Mouse (Mus musculus) neutrophil, adult 83 days (primary cell): Measurements from ENCODE around the gene Hnrnpm. TPM values are rescaled to one million over a fixed set of nuclear protein-coding genes. Genes with fewer than 3 reads are reported as not detected.

Experiments used
- total RNA-seq, 2 experiments: library from RNA; stranded (reverse); gene quantifications; one replicate each; pipeline ENCODE4 v1.2.4; 2023

Gene Hnrnpm
- total RNA-seq = 100 to 1,000 TPM; 176 to 180 TPM

GRCm38 (mm10) chr17:33686760-33687159 is at the start of gene Hnrnpm:
Gene Hnrnpm (minus strand): TSS chr17:33686860.

GRCm38 (mm10) chr17:33718384-33718881 is 31.8 kb upstream of the Hnrnpm start, which contains the start of gene March2:
Gene March2 (minus strand): TSS chr17:33718670.

GRCm38 (mm10) chr17:33637516-33638276 is 49.0 kb downstream of the Hnrnpm start, which contains the start of gene Pram1:
Gene Pram1 (plus strand): TSS chr17:33638056.

GRCm38 (mm10) chr17:33628621-33629486 is 57.8 kb downstream of the Hnrnpm start, which contains the start of gene Zfp414:
Gene Zfp414 (plus strand): TSS chr17:33629090.

Other genes with a start within 250 kb of the Hnrnpm start
- 10 to 100 TPM; 41.3 to 45.8 TPM for gene Adamts10, start 162.7 kb downstream of the Hnrnpm start, total RNA-seq
- 100 to 1,000 TPM; 487 to 492 TPM for gene Myo1f, start 131.2 kb downstream of the Hnrnpm start, total RNA-seq
- gene Zfp414, start 57.8 kb downstream of the Hnrnpm start, total RNA-seq = 10 to 100 TPM; 57.2 to 61.6 TPM
- 100 to 1,000 TPM; 300 to 315 TPM for gene Pram1, start 48.8 kb downstream of the Hnrnpm start, total RNA-seq
- gene March2, start 31.8 kb upstream of the Hnrnpm start, total RNA-seq = 10 to 100 TPM; 53.2 to 58.4 TPM
- gene Rab11b, start 73.7 kb upstream of the Hnrnpm start, total RNA-seq = 100 to 1,000 TPM; 157 to 164 TPM
- gene Angptl4, start 95.0 kb upstream of the Hnrnpm start, total RNA-seq = 1 to 10 TPM; 1.9 to 2.0 TPM
- 1 to 10 TPM; 4.7 to 6.3 TPM for gene Kank3, start 123.7 kb upstream of the Hnrnpm start, total RNA-seq
- 1,000 to 10,000 TPM; 1,192 to 1,292 TPM for gene Rps28, start 137.7 kb upstream of the Hnrnpm start, total RNA-seq
- gene Ndufa7, start 137.7 kb upstream of the Hnrnpm start, total RNA-seq = 100 to 1,000 TPM; 111 TPM
- 1 to 10 TPM; 1.4 to 1.6 TPM for gene Cd320, start 156.2 kb upstream of the Hnrnpm start, total RNA-seq
- not detected for gene Gm7029, start 187.0 kb upstream of the Hnrnpm start, total RNA-seq
- gene Kifc1, start 203.8 kb upstream of the Hnrnpm start, total RNA-seq = 10 to 100 TPM; 43.5 to 51.2 TPM
- gene Platr17, start 218.3 kb upstream of the Hnrnpm start, total RNA-seq = under 1 TPM in 1 of 2 experiments, not detected in 1; 0.75 TPM
- 10 to 100 TPM; 31.0 to 43.2 TPM for gene Daxx, start 222.6 kb upstream of the Hnrnpm start, total RNA-seq
- 100 to 1,000 TPM; 223 to 251 TPM for gene Tapbp, start 229.0 kb upstream of the Hnrnpm start, total RNA-seq
- gene Zbtb22, start 229.0 kb upstream of the Hnrnpm start, total RNA-seq = 10 to 100 TPM; 33.5 to 33.8 TPM
- gene Rgl2, start 242.7 kb upstream of the Hnrnpm start, total RNA-seq = 100 to 1,000 TPM; 227 to 229 TPM